Mouse (Mus musculus) heart, adult 2 months (tissue): Measurements from ENCODE around the gene Lrrc72. TPM values are rescaled to one million over a fixed set of nuclear protein-coding genes. Genes with fewer than 3 reads are reported as not detected.

ENCODE experiments used
- DNase-seq, 2 experiments: peaks; one replicate each; pipeline ENCODE4 v3.0.0; 2021
- H3K27ac ChIP-seq: fragments of 200-600 bp; 2 replicates; pipeline ENCODE4 v1.8.1; 2022
- H3K27me3 ChIP-seq: fragments of 200-500 bp; 2 replicates; pipeline ENCODE4 v1.6.1; 2012; ENCODE audit warnings: mild to moderate bottlenecking, low read length, inconsistent platforms, mixed read lengths; ENCODE audit not compliant: control insufficient read depth, insufficient read depth
- H3K36me3 ChIP-seq: fragments of 200-500 bp; 2 replicates; pipeline ENCODE4 v1.6.1; 2012; ENCODE audit warnings: low read length, inconsistent platforms; ENCODE audit not compliant: control insufficient read depth, insufficient read depth
- H3K4me1 ChIP-seq: fragments of 200-500 bp; 2 replicates; pipeline ENCODE4 v1.6.1; 2011; ENCODE audit warnings: low read length; ENCODE audit not compliant: control insufficient read depth, insufficient read depth
- H3K4me3 ChIP-seq: fragments of 200-600 bp; 2 replicates; pipeline ENCODE4 v1.8.1; 2022
- H3K79me2 ChIP-seq: fragments of 200-500 bp; replicated peaks from 2 replicates; pipeline ENCODE4 v1.6.1; 2012; ENCODE audit warnings: mild to moderate bottlenecking, inconsistent platforms, low read length, moderate library complexity, mixed read lengths; ENCODE audit not compliant: control insufficient read depth, insufficient read depth
- H3K9ac ChIP-seq: fragments of 200-500 bp; 2 replicates; pipeline ENCODE4 v1.6.1; 2012; ENCODE audit warnings: low read depth, mild to moderate bottlenecking, control low read depth, inconsistent platforms, low read length, mixed read lengths
- CTCF ChIP-seq: fragments of 200-600 bp; IDR thresholded peaks from 2 replicates; pipeline ENCODE4 v1.8.1; 2022; ENCODE audit warnings: antibody characterized with exemption, mild to moderate bottlenecking, moderate library complexity
- EP300 ChIP-seq: fragments of 200-500 bp; IDR thresholded peaks from 2 replicates; pipeline ENCODE4 v1.6.1; 2011; ENCODE audit warnings: low read depth, low read length, control low read depth; ENCODE audit not compliant: insufficient read depth
- POLR2A ChIP-seq: fragments of 200-500 bp; IDR thresholded peaks from 2 replicates; pipeline ENCODE4 v1.6.1; 2011; ENCODE audit warnings: mild to moderate bottlenecking, low read depth, low read length, control low read depth; ENCODE audit not compliant: insufficient read depth
- WGBS: fragments of 180-500 bp; shearing (Covaris S2); methylation state at CpG from one replicate; pipeline ENCODE4 v1.1.7; 2018; 5-methylcytosine and 5-hydroxymethylcytosine counted together
- intact Hi-C: fragments of 180-260 bp; cut with DNase I; formaldehyde crosslinking; loops from one replicate; pipeline ENCODE4 v1.15.1; 2025
- polyA plus RNA-seq: library from polyadenylated mRNA; depleted of rRNA; stranded (reverse); fragments of >200 nt; gene quantifications from 2 replicates; pipeline ENCODE4 v1.2.3, GENCODE M21; 2012; rRNA removed
- total RNA-seq, 2 experiments: library from RNA; stranded (reverse); gene quantifications; 2 replicates each; pipeline ENCODE4 v1.2.3; 2021

The Lrrc72 gene
- total and polyA plus RNA-seq, 3 experiments, result not detected

- H3K36me3 ChIP-seq, result peaks cover 2% of the 10 kb centered on the region; the same call in 1 of the 2 replicates
- WGBS, result 48% methylated on average over 6 of the region's 6 CpGs
- intact Hi-C loops, result loop anchor here (10.0 kb wide), 3 partner anchors 152 to 828 kb away; no protein-coding TSS in a partner anchor
- H3K27me3 ChIP-seq, result no peaks in the 10 kb centered on the region
- TF ChIP-seq CTCF (no peak), POLR2A (no peak), EP300 (no peak)
- no peak overlapping the region for H3K27ac ChIP-seq
- no peak overlapping the region for H3K9ac ChIP-seq
- no peaks in the 10 kb centered on the region for H3K79me2 ChIP-seq
- DNase-seq, result no peak
- no peak overlapping the region for H3K4me3 ChIP-seq
- peaks cover 7% of the 10 kb centered on the region for H3K4me1 ChIP-seq
Observed at GRCm38 (mm10) chr12:36187081-36187480, 66.1 kb downstream of the Lrrc72 start.

- H3K27ac ChIP-seq, result peak overlapping the region; percentile 71
- peaks cover 10% of the 10 kb centered on the region for H3K4me1 ChIP-seq
- no peaks in the 10 kb centered on the region for H3K27me3 ChIP-seq
- H3K79me2 ChIP-seq, result no peaks in the 10 kb centered on the region
- TF ChIP-seq EP300 (peak; percentile 83), CTCF (no peak), POLR2A (peak; percentile 42)
- WGBS, result 36% methylated on average over 6 of the region's 6 CpGs
- no peak overlapping the region for H3K4me3 ChIP-seq
- intact Hi-C loops, result loop anchor here (2.0 to 10.0 kb wide), 4 partner anchors 26 to 832 kb away; partner anchors contain the start of gene Ankmy2
- peak; percentile 52 to 66 for DNase-seq
- H3K9ac ChIP-seq, result no peak overlapping the region
- H3K36me3 ChIP-seq, result no peaks in the 10 kb centered on the region; the same call in 1 of the 2 replicates
Observed at GRCm38 (mm10) chr12:36182570-36182969, 70.6 kb downstream of the Lrrc72 start.

GRCm38 (mm10) chr12:36177227-36177626 lies 76.0 kb downstream of the Lrrc72 start:
- WGBS, result 96% methylated on average over 5 of the region's 5 CpGs
- Histone ChIP-seq H3K79me2 (no peaks in the 10 kb centered on the region), H3K36me3 (no peaks in the 10 kb centered on the region; the same call in 1 of the 2 replicates), H3K4me3 (no peak overlapping the region), H3K27ac (no peak overlapping the region), H3K4me1 (peaks cover 3% of the 10 kb centered on the region), H3K9ac (no peak overlapping the region), H3K27me3 (no peaks in the 10 kb centered on the region)
- no peak for DNase-seq
- intact Hi-C loops, result no loop called here
- TF ChIP-seq EP300 (no peak), CTCF (no peak), POLR2A (no peak)

- no peak for DNase-seq
- H3K9ac ChIP-seq, result no peak overlapping the region
- no peak for TF ChIP-seq CTCF
- TF ChIP-seq EP300, result no peak
- no peak for TF ChIP-seq POLR2A
- H3K27me3 ChIP-seq, result no peaks in the 10 kb centered on the region
- 88% methylated on average over 1 of the region's 1 CpGs for WGBS
- peaks cover 3% of the 10 kb centered on the region for H3K4me1 ChIP-seq
- H3K79me2 ChIP-seq, result peaks cover 6% of the 10 kb centered on the region; the same call in 1 of the 2 replicates
- no peak overlapping the region for H3K27ac ChIP-seq
- intact Hi-C loops, result loop anchor here (10.0 kb wide), 1 partner anchor 50 kb away; no protein-coding TSS in a partner anchor
- H3K4me3 ChIP-seq, result no peak overlapping the region
- no peaks in the 10 kb centered on the region for H3K36me3 ChIP-seq
Observed at GRCm38 (mm10) chr12:36165299-36165698, 87.9 kb downstream of the Lrrc72 start.

GRCm38 (mm10) chr12:36164126-36164791 lies 88.9 kb downstream of the Lrrc72 start:
- DNase-seq, result no peak
- Histone ChIP-seq H3K27ac (no peak overlapping the region), H3K27me3 (no peaks in the 10 kb centered on the region), H3K79me2 (peaks cover 6% of the 10 kb centered on the region; the same call in 1 of the 2 replicates), H3K36me3 (no peaks in the 10 kb centered on the region), H3K9ac (no peak overlapping the region), H3K4me3 (no peak overlapping the region), H3K4me1 (peaks cover 3% of the 10 kb centered on the region)
- WGBS, result 42% methylated on average over 7 of the region's 7 CpGs
- intact Hi-C loops, result loop anchor here (10.0 kb wide), 1 partner anchor 49 kb away; no protein-coding TSS in a partner anchor
- TF ChIP-seq EP300, result no peak
- no peak for TF ChIP-seq POLR2A
- no peak for TF ChIP-seq CTCF

Other genes with a start within 250 kb of the Lrrc72 start
- gene Tspan13, start 210.9 kb downstream of the Lrrc72 start, total RNA-seq, result 10 to 100 TPM; 41.2 to 47.2 TPM
- gene Tspan13, start 210.9 kb downstream of the Lrrc72 start, polyA plus RNA-seq, result 61.1 and 73.0 TPM in 2 replicates
- 10 to 100 TPM; 13.3 to 15.5 TPM for gene Ankmy2, start 96.3 kb downstream of the Lrrc72 start, total RNA-seq
- gene Ankmy2, start 96.3 kb downstream of the Lrrc72 start, polyA plus RNA-seq, result 7.0 and 12.4 TPM in 2 replicates
- gene Bzw2, start 95.3 kb downstream of the Lrrc72 start, total RNA-seq, result 100 to 1,000 TPM; 175 to 199 TPM
- 67.3 and 128 TPM in 2 replicates for gene Bzw2, start 95.3 kb downstream of the Lrrc72 start, polyA plus RNA-seq
- gene Sostdc1, start 60.7 kb upstream of the Lrrc72 start, total RNA-seq, result under 1 TPM; 0.27 to 0.31 TPM
- 0.49 and 0.73 TPM in 2 replicates for gene Sostdc1, start 60.7 kb upstream of the Lrrc72 start, polyA plus RNA-seq
- gene Ispd, start 128.1 kb upstream of the Lrrc72 start, total RNA-seq, result 1 to 10 TPM; 4.4 to 5.1 TPM
- gene Ispd, start 128.1 kb upstream of the Lrrc72 start, polyA plus RNA-seq, result 2.0 TPM in 2 replicates
- 1 to 10 TPM; 1.2 to 1.3 TPM for gene D630036H23Rik, start 128.8 kb upstream of the Lrrc72 start, total RNA-seq
- 0.26 and 0.59 TPM in 2 replicates for gene D630036H23Rik, start 128.8 kb upstream of the Lrrc72 start, polyA plus RNA-seq